Mouse (Mus musculus) left cerebral cortex, postnatal 4 days (tissue): Measurements from ENCODE around the gene Wipf1. TPM values are rescaled to one million over a fixed set of nuclear protein-coding genes. Genes with fewer than 3 reads are reported as not detected.
A peak's percentile ranks its signal among the peaks of the same experiment; 100 is the strongest.

Experiments
- DNase-seq: peaks from one replicate; pipeline ENCODE4 v3.0.0-alpha.2; 2022
- intact Hi-C: fragments of 180-260 bp; cut with DNase I; formaldehyde crosslinking; loops from one replicate; pipeline ENCODE4 v1.15.1; 2025
- total RNA-seq, 2 experiments: library from RNA; stranded (reverse); gene quantifications; 2 replicates each; pipeline ENCODE4 v1.2.3; 2021

Gene Wipf1
- total RNA-seq, 2 experiments from 2014 or later = 6.7 to 6.9 TPM

DNA sequence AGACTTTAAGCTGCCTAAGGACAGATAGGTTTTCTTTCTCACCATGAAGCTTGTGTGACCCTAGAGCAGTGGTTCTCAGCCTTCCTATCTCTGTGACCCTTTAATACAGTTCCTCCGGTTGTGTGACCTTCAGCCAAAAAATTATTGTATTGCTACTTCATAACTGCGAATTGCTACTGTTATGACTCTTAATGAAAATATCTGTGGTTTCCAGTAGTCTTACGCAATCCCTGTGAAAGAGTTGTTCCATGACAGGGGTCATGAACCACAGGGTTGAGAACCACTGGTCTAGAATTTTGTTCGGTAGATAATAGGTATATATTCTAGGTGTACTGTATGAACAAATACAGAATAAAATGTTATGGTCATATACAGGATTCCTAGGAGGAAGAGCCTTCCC lies 17.7 kb upstream of the Wipf1 start:
- no peak for DNase-seq
- intact Hi-C loops = no loop called here

DNA sequence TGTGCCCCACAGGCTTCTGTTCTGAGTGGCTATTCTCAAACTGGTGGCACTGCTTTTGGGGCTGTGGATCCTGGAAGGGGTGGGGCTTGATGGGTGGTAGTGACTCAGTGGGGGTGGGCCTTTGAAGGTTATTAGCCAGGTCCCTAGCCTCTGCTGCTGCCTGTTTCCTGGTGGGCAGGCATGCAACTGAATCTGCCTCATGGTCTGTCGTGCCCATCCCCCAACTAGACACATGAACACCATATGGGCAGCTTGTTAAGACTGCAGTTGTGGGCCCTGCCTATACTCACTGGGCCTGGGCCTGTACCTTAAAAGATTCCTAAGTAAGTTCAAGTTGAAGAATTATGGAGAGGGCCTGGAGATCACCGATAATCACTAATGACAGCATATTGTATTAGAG lies 16.0 kb upstream of the Wipf1 start:
- no peak for DNase-seq
- intact Hi-C loops = no loop called here

DNA sequence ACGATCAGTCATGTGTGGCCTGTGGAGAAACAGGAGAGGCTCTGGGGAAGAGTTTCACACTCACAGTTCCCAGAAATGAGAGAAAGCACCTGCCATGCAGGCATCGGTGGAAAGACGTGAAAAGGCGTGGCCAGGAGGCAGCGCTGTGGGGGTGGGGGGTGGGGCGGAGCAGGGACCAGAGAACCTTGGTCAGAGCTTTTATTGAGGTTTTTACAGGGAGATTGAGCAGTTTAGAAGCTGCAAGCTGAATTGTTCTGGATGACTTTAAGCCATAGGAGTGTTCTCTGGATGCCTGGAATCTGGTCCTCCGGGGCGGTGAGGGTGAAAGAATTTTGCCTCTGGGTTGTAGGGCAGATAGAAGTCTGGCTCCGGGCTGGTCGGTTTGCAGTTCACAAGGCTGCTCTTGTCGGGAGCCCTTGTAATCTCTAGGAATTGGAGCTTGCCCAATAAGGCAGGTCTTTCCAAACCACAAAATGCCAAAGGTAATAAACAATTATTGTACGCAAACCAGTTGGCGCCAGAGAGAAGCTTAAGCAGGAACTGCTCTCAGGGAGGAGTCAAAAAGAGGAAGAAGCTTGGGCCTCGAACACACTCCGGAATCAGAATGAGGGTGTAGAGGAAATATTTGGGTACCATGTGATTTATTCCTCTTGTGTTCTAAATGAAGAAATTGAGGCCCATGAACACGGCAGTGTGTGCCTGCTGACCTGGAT lies 11.1 kb upstream of the Wipf1 start:
- no peak for DNase-seq
- intact Hi-C loops = no loop called here

DNA sequence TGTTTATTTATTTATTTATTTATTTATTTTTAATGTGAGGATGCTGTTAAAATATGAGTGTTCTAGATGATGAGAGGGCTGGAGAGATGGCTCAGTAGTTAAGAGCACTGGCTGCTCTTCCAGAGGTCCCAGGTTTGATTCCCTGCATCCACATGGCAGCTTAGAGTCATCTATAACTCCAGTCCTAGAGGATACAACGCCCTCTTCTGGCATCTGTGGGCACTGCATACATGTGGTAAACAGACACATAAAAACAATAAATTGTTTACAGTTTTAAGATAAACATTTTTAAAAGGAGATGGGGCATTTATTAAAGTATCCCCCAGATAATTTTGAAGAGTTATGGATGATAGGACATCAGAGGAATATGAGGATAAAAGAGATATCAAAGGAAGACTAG lies 10.2 kb upstream of the Wipf1 start:
- intact Hi-C loops = no loop called here
- DNase-seq = no peak

DNA sequence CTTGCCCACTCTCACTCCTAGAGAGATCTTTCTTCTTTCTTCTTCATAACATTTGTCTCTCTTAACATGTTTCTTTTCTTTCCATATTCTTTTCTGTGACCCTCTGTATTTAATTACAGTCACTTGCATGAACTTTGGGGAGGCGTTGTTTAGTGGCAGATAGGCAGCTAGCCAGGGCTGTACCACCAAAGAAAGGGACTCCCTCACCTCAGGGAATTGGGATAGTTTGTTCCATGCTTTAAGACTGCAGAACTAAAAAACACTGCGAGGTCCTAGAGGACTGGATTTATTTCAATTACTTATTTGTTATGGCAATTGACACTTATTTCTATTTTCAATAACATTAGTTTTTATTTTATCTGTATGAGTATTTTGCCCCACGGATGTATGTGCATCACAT lies 9.6 kb upstream of the Wipf1 start:
- intact Hi-C loops = no loop called here
- DNase-seq = no peak

DNA sequence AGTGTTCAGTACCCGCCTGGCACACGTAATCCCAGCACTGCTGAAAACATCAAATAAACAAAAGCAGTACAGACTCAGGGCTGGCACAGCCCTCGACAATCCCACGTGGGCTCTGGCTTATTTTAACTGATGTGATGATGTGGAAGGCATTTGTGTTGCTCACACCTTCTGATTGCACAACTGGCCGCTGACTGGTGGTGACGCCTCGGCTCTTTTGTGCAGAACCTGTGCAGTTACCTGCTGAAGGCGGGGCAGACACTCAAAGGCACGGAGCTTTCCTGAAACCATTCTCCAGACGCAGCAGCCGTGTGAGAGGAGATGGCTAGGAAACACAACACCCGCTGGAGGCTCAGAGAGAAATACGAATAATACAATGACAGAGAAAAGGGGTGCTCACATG lies 9.1 kb upstream of the Wipf1 start:
- DNase-seq = no peak
- intact Hi-C loops = no loop called here

DNA sequence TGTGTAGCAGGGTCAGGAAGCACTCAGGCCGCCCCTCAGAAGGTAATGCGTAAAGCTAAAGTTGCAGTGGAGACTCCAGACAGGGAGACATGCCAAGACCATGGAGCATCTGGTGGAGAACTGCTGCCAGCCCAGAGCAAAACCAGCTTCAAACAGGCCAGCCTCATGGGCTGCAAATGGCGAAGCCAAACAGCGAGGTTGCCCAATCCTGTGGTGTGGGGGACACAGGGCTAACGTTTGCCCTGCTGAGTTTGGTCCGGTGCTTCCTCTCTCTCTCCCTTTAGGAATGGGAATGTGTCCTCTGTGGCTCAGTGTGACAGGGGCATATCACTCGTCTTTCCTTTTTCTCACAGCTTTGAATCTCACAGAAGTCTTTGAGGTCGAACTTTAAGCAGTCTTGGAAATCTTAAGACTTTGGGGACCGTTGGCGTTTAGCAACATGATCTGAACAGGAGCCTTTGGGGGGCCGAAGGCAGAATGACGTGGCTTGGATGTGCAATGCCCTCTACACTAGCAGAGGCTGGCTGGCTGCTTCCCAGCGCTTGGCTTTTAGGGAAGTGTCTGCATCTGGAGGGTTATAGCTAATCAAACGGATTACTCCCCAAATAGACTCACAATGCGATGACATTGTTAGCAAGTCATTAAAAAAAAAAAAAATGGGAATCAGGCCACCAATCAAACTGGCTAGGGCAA lies 6.7 kb upstream of the Wipf1 start:
- intact Hi-C loops = no loop called here
- DNase-seq = no peak

DNA sequence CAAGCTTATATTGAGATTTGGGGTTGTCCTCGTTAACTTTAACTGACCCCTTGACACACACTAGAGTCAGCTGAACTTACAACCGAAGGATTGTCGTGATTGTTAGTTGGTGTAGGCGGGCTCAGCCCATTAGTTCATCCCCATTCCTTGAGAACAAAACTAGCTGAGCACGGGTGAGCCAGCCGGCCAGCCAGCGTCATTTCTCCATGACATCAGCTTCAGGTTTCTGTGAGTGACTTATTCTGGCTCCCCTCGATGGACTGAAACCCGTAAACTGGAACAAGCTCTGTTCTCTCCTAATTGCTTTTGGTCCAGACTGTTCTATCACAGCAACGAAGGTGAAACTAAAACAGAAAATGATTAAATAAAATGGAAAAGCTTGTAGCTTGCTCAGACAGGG lies 5.2 kb upstream of the Wipf1 start:
- intact Hi-C loops = no loop called here
- DNase-seq = no peak

DNA sequence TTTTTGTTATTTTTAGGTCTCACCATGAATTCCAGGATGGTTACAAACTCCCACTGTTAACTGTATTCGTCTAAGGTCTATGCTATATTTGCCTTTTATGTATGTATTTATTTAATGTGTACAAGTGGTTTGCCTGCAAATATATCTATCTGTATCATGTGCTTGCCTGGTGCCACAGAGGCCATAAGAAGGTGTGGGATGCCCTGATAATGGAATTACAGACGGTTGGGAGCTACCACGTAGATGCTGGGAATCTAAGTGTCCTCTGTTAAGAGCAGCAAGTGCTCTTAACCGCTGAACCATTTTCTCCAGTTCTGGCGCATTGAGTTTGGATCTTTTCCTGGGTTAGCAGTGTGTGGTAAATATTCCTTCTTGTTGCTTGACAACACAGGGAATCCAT lies 953 bp upstream of the Wipf1 start:
- intact Hi-C loops = no loop called here
- DNase-seq = no peak

DNA sequence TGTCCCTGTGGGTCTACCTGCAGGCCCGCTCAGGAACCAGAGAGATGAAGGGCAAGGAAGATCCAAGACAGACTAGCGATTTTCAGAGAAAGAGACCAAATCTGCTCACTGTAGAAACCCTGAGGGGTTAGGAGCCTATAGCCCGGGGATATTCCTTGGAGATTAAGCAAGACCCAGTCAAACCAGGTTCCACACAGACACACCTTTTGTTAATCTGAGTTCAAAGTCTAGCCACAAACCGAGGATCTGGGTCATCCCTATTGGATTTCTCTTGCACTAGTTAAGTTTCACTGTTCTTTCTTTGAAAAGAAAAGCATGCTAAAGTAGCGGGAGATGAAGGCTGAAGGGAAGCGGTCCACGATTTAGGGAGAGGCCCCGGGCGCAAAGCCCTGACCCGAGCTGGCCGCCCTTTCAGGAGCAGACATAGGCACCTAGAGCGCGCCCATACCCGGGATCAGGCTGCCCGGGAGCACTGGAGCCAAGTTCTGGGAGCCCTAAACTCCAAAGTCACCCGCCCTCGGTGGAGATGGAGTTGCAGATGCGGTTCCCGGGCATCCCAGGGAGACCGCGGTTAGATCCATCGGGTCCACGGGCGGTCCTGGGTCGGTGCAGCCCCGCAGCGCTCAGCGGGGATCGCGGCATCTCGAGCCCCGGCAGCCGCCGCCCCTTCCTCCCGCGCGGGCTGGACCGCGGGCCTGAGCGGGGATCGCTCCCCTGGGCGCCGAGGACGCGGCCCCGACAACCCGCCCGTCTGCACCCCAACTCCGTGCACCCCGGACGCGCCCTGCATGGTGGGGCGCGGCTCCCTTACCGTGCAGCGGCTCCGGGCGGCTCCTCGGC lies 798 bp downstream of the Wipf1 start:
- DNase-seq = peak; percentile 29
- intact Hi-C loops = no loop called here

DNA sequence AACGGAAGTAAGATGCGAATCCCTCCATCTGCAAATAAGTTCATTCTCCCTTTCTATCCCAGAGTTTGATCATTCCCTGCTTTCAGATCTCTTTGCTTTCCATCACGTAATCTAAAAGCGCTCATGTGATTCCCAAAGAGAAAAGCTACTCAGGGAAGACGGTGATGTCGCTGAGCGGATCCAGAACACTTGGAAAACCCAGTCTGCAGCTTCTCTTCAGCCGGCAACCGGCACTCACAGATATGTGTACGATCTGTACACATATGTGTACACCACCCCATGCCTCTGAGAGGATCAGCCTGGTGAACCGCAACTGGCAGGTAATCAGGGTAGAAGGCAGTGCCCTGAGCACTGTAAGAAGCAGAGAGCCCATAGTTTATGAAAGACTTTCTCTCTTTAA lies 1.6 kb downstream of the Wipf1 start:
- intact Hi-C loops = no loop called here

DNA sequence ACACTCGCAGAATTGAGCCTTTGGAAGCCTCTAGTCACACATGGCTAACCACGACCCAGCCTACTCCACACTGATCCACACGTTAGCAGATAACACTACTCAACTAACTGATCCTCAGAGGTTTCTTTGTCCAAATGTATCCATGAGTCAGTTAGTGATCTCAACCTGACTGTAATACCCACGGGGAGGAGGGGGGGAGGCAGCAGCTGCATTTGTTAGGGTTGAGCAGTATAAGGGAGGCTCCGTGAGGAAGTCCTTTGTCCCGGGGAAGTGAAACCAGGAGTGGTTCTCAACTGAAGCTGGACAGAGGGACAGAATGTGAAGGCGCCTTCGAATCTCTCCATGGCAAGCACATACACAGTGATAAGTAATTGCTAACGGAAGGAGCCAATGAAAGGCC lies 2.8 kb downstream of the Wipf1 start:
- DNase-seq = no peak
- intact Hi-C loops = no loop called here

More for the DNA sequence above, 1.6 kb downstream of the Wipf1 start:
- no peak for DNase-seq

DNA sequence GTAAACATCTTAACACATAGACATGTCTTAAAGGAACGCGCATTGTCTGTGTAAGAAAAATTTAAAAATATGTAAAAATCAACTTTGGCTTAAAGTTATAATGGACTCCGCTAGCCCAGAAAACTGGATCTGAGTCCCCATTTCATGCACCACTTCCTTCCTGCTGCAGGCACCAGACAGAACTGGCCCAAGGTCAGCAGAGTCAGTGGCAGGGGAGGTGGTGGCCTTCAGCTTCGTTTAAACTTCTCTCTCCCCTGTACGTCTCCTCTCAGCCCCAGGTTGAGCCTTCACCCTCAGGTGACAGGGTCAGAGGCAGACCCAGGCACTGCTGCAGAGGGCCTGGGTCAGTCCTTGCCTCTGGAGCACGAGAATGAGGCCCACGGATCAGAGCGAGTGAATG lies 6.6 kb downstream of the Wipf1 start:
- intact Hi-C loops = no loop called here
- no peak for DNase-seq

DNA sequence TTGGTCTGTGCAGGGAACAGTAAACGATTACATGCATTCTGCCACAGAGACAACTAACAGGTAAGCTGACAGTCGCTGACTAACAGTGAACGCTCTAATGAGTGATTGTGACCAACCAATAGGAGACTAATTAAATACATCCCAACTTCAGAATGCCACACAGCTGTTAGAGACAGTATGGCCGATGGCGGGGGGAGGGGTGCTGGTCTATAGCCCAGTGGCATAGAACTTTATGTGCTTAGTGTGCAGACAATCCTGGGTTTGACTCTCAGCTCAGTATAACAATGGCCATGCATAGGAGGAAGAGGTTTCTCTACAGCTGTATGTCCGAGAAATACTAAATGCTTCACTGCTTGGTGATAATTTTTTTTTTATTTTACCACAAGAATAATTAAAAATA lies 7.2 kb downstream of the Wipf1 start:
- no peak for DNase-seq
- intact Hi-C loops = no loop called here

DNA sequence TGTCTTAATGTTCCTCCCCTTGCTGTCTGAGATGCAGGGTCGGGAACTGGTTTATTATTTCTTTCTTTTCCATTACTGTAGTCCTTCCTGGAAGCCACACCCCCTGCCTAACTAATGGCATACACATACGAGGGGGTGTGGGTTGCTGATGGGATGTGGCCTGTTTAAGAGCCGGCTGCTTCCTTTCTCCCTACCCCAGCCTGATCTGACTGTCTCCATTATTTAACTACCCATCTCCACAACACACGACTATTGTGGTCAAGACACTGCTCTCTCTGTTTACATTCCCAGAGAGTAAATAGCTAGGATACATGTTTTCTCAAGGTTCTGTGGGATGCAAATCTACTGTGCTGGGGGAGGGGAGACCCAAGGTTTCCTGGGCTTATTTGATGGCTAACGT lies 7.8 kb downstream of the Wipf1 start:
- intact Hi-C loops = no loop called here

DNA sequence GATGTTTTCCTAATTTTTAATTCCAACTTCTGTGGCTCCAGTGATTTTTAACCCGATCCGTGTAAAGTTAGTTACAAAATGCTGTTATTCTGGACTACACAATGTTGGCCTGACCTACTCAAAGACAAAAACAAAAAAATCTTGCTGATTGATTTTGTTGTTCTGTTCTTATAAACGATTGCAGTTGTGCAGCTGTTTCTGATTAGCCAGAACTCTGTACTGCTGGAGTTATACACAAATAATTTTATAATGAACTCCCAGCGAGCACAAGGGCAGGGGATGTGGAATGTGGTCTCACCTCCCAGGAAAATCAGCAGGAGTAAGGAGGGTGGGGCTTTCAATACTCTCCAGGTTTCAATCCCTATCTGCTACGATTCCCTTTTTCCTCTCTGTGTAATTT lies 10.6 kb downstream of the Wipf1 start:
- intact Hi-C loops = no loop called here

More for the DNA sequence above, 7.8 kb downstream of the Wipf1 start:
- no peak for DNase-seq

DNA sequence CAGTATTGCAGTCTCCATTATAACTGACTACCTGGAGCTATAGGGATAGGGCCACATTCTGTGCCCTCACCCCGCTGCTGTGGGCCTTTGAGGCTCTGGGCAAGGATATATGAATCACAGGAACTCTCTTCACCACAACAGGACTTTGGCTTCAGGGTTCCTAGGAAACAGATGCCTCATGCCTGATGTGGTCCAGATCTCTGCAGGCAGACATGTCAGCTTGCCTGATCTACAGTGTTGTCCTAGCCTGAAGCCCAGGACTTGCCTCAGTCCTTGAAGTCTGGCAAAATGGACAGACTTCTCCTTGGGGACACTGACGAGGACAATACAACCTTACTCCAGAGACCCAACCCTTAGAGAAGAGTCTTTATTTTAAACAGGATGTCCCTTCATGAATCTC lies 11.2 kb downstream of the Wipf1 start:
- DNase-seq = no peak
- intact Hi-C loops = no loop called here

More for the DNA sequence above, 10.6 kb downstream of the Wipf1 start:
- no peak for DNase-seq

DNA sequence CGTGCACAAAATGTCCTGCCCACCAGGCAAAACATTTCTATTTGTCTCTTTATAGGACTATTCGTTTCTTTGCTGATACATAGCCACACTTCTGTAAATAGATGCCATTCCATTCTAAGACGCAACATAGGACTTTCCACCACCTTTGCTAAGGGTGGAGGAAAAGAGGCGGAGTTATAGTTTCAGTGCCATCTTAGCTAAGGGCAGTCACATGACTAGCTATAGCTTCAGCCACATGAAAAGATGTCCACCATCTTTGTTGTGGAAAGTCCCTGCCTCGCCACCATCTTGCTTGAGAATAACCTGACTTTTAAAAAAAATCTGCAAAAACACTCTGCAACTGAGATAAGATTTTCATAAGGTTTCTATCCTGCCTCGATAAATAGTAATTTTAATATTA lies 15.4 kb downstream of the Wipf1 start:
- intact Hi-C loops = no loop called here
- DNase-seq = no peak

DNA sequence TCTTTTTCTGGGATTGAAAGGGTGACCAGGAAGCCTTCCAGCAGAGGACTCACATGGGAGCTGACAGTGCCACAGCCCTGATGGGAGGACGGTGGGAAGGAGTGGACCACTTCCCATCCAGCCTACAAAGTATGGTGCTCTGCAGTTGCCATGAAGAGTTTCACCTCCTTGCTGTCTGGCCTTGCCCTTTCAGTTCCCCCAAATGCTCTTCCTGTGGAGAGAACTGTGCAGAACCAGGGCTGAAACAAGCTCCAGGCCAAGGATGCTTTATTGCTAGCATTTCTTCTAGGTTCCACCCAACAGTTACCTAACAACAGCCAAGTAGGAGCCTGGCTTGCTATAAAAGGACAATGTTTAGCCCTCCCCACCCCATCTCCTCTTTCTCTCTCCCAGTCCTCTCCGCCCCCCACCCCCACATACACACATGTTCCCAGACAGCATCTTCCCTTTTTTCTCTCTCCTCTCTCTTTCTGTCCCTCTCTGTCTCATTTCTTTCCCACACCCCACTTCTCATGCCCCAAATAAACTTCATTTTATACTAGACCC lies 16.3 kb downstream of the Wipf1 start:
- DNase-seq = no peak
- intact Hi-C loops = no loop called here

DNA sequence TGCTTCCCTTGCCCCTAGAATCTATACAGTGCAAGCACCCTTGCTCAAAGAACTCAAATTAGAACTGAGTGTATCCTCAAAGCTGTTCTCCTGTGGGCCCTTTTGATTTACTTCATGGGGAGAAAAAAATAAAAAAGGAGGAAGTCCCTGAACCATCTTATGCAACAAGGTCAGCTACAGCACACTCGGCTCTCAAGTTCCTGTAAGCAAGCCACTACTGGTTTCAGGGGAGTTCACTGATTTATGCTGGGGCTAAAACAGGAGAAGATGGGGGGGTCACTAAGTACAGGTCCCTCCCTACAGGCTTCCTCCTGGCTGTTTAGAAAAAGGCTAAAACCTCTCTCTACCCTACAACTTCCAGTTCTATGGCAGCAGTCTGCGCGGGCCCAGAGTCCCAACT lies 17.5 kb downstream of the Wipf1 start:
- no peak for DNase-seq
- intact Hi-C loops = no loop called here

DNA sequence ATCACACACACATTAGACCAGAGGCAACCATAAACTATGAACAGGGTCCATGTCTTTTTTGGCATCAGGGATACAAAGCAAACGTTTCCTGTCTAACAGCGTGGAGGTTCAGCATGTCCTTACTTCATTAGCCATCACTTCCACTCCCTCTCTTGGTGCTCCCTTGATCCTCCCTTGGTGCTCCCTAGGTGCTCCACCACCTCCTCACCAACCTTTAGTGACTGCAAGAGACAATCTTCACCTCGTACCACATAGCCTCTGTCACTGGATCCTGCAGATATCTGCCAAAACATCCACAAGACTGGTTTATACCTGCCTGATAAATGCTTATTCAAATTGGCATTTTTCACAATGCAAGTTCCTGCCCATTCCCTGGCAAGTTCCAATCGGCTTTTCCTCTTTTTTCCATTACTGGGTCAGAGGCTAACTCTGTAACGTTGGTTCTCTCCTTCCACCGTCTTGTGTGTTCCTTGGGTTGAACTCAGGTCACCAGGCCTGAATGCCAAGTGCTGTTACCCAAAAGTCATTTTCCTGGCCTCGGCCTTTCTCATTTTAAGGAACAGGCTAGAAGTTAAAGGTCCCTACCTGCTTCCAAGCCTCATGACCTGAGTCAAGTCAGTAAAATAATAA lies 18.7 kb downstream of the Wipf1 start:
- no peak for DNase-seq

More for the DNA sequence above, 18.7 kb downstream of the Wipf1 start:
- intact Hi-C loops = no loop called here
